29 mouse cellular contexts compared by ENCODE assay signal in genomic region chr4:129889661-129890060, GRCm38 (mm10). TPM values are rescaled to one million over a fixed set of nuclear protein-coding genes. Genes with fewer than 3 reads are reported as not detected.
"Had no signal": no experiment of that assay in that cellular context is flagged by ENCODE, and none has a peak within 500 bp of the region (broad histone marks: within the 10 kb centered on the region; RNA-seq: fewer than 3 reads in every experiment).

No protein-coding gene starts in this region.

- H3K4me3 ChIP-seq: heart, embryonic 10.5 days; heart, embryonic 12.5 days; hindbrain, embryonic 10.5 days; hindbrain, embryonic 12.5 days; intestine, embryonic 15.5 days; layer of hippocampus, adult 2 months; left cerebral cortex, adult 2 months; limb, embryonic 10.5 days; limb, embryonic 12.5 days; liver, embryonic 13.5 days had no signal

- H3K36me3 ChIP-seq: heart, embryonic 10.5 days; heart, embryonic 12.5 days; hindbrain, embryonic 10.5 days; hindbrain, embryonic 12.5 days; intestine, embryonic 15.5 days; limb, embryonic 10.5 days; limb, embryonic 12.5 days; liver, embryonic 13.5 days had no signal

- DNase-seq: gastrocnemius, postnatal 14 days; gastrocnemius, postnatal 36 days; heart, adult 18-20 months; heart, postnatal 10 days; heart, postnatal 4 days; kidney, adult 18-20 months; kidney, adult 8-10 months; kidney, postnatal 10 days; kidney, postnatal 25 days; kidney, postnatal 4 days; liver; liver, embryonic 13.5 days had no signal

- ATAC-seq: hindbrain, embryonic 16.5 days; inflammation-experienced regulatory T-cells, adult 6 months; intestine, embryonic 15.5 days; intestine, postnatal 0 days had no signal

- H3K27ac ChIP-seq: heart, embryonic 10.5 days; hindbrain, embryonic 10.5 days; hindbrain, embryonic 12.5 days; hindbrain, embryonic 14.5 days; intestine, embryonic 15.5 days; layer of hippocampus, adult 2 months; left cerebral cortex, adult 2 months; limb, embryonic 10.5 days; limb, embryonic 12.5 days; liver, embryonic 13.5 days had no signal

- H3K9ac ChIP-seq: heart, embryonic 12.5 days; hindbrain, embryonic 12.5 days; hindbrain, embryonic 14.5 days; intestine, embryonic 15.5 days; limb, embryonic 12.5 days; liver, embryonic 13.5 days had no signal

- H3K27me3 ChIP-seq: heart, embryonic 12.5 days; hindbrain, embryonic 12.5 days; intestine, embryonic 15.5 days; limb, embryonic 12.5 days; liver, embryonic 13.5 days had no signal

- H3K9me3 ChIP-seq: heart, embryonic 10.5 days; heart, embryonic 12.5 days; hindbrain, embryonic 10.5 days; hindbrain, embryonic 12.5 days; intestine, embryonic 15.5 days; limb, embryonic 10.5 days; limb, embryonic 12.5 days; liver, embryonic 13.5 days had no signal

- H3K4me1 ChIP-seq: heart, embryonic 10.5 days; heart, embryonic 12.5 days; hindbrain, embryonic 10.5 days; hindbrain, embryonic 12.5 days; intestine, embryonic 15.5 days; limb, embryonic 10.5 days; limb, embryonic 12.5 days; liver, embryonic 13.5 days had no signal

RNA-seq across cellular contexts. Expression of gene Spocd1, which starts 39.4 kb away (rescaled TPM):
- total RNA-seq: gastrocnemius, adult 18-20 months; gastrocnemius, adult 8-10 months; gastrocnemius, postnatal 14 days; gastrocnemius, postnatal 36 days; heart, adult 18-20 months had no signal
- polyA plus RNA-seq: gonadal fat pad, adult 2 months; hindbrain, embryonic 14.5 days; hindbrain, embryonic 16.5 days; inflammation-experienced regulatory T-cells, adult 6 months; intestine, embryonic 15.5 days; intestine, postnatal 0 days; kidney, embryonic 14.5 days; limb, embryonic 10.5 days; limb, embryonic 12.5 days; liver, embryonic 13.5 days had no signal
